Mouse (Mus musculus) cerebellum, postnatal 36 days (tissue): ENCODE measurements at regions not wholly inside any gene's neighbourhood (a gene's known extent, or its start where the extent isn't known, plus 50 kb on each side); places are given as distances from the start of the nearest gene placed in this dataset.

Experiments used
- DNase-seq, 2 experiments: peaks; one replicate each; pipeline ENCODE4 v3.0.0; 2021 to 2022; ENCODE audit warnings: mixed read lengths in 2 of 2

DNA sequence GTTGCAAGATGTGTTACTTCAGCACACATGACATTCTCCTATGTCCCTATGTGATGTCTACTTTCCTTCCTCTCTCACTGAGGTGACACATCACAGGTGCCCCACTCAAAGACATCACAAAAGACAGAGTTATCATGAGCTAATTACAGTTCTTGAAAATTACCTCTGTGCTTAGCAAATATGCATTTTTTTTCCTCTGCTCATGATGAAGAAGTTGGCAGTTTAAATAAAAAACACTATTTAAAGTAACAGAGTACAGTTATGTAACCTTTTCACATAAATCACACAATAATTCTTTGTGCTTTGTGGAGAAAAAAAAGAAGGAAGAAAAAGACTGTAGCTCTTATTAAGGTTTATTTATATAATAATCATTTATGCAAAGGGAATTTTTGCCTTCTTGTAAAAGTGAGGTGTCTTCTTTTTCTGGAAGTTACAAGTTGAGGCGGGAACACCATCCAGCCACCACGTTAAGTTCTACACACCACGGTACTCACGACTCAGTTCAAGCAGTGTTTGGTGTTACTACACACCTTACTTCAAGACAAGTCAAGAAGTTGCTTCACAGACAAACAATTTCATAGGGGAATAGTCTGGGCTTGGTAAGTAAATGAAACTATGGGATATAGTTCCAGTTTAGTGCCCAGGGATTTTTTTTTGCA, 193.0 kb upstream of the Cited2 start:
- DNase-seq: no peak

DNA sequence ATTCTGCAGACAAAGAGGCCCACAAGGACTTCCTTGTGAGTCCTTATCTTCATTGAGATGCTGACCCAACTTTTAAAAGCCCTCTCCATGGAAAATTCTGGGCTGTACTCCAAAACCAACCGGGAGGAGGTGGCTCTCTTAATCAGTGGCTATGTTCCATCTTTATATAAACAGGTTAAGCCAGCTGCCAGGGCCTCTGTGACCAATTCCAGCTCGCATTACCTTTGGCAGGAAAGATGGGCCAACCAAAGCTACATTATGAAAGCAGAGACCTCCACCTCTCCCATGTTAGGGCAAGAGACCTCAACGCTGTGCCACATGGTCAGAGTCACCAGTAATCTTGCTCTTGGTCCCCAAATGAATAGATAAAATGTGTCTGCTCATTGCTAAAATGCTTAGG, 192.0 kb upstream of the Cited2 start:
- DNase-seq: no peak

DNA sequence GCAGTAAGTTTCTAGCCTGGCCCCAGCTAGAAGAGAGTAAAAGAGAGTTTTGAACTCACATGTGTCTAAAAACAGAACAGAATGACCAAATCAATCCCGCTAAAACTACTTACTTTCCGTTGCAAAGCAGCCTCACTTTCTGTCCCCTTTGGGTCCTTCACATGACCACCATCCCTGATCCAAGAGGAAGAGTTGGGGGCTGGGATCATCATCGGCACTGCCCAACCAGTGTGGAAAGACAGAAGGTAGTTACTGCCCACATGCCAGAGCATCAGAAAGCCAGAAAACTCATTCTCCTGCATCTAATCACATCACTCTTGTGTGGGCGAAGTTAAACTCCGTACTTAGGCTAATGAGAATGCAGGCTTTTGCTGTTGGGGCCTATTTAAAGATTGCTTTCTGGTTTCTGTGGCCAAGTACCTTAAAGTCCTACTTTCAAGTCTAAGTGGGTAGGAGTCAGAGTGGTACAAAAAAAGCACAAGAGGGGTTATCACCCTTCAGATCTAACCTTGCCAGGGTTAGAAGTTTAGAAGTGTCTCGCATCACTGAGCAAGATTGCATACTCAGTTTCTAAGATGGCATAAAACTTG, 184.0 kb upstream of the Cited2 start:
- no peak for DNase-seq

DNA sequence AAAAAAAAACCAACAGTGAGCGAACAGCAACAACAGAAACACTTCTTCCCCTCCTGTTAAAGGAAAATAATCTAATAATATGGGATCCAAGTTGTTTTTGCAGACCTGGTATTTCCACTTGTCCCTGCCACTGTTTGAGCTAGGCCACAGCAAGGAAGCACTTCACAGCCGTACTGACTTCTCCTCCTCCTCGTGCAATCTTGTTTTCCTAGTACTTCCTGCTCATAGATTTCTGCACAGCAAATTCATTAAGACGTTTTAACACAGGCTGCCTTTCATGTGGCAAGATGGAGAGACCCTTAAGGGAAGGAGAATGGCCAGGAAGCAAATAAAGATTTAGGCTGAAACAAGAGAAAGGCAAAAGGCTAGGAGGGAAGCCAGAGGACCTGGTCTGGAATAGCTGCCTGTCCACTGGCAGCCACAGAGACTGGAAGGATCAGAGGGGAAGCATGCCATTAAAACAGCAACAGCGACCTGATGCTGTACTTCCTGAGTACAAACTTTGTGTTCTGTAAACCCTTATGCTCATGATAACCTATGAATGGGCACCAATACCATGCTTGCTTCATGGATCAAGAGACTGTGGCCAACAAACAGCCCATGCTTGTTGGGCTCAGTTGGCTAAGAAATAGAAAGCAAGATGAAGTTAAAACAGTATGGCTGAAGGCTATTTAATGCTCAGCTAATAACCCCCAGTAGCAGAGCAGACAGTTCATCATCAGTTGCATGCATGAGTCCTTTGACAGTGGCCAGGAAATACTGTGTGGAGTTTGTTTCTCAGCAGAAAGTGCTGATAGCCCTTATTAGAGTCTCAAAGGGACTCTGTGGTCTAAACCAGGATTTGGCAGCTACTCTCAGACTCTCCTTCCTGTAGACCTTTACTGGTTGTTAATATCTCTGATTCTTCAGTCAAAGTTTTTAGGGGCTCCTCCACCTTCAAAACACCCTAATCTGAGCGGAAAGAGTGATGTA, 182.3 kb upstream of the Cited2 start:
- DNase-seq: no peak

DNA sequence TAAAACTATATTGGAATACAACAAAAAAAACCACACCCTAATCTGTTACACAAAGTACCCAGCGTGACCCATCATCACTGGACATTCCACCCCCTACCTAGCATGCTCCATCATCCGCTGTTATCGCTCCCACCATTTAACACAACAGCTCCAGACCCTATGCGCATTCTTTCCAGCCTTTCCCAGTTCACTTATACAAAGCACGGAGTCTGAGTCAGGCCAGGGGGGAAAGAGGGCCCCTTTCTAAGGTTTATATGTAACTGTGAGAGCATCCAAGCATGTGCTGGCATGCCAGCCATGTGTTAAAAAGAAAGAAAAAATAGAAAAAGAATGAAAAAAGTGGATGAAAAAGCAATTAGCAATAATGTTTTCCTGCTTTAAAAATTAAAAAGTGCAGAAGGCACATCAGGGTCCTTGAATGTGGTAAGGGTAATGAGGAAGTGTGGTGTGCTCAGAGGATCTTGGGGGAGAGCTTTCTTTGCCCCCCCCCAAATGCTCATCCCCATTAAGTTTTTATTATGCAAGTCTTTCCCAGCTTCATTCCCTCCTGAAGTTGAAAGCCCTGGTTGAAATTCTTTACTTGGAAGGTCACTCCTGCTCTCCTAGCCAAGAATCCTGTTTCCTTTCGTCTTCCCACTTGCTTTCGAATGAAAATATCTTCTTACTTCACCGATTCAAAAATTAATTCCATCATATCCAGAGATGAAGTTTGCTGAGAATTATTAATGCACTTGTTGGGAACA, 180.7 kb upstream of the Cited2 start:
- DNase-seq: no peak

DNA sequence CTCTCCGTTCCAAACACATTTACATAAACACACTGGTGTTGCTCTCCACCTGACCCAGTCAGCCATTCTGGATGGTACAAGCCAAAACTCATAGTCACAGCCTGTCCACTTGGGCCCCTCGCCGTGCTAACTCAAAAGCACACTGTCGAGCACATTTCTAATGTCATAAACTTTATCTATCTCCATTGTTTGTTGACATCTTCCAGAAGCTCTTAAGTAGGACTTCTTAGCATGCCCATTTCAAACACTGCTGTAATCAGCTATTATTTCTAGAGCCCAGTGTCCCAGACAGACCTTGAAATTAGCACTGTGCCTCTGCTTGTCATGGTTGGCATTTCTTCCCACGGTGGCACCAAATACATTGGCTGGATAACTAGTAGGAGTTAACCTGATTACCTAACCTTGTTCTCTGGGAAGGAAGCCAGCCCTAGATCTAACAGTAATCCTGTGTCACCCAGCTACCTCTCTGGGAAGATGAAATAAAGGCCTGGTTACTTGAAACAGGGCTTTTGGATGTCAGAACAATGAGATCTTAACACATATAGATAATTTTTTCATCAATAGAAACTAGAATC, 180.1 kb upstream of the Cited2 start:
- no peak for DNase-seq

DNA sequence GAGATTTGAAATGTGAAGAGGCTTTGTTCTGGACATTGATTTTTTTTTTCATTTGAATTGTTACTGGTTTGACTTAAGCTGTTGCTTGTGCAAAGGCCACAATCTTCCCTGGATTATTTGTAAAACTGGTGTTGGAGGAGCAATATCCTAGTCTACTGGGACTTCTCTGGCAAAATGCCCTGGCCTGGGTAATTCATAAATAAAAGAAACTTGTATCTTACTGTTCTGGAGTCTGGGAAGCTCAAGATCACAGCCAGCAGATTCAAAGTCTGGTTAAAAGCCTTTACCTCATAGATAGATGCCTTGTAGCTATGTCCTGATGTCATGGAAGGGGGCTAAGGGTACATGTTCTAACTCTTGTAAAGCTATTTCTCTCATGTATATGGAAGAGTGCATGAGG, 177.7 kb upstream of the Cited2 start:
- DNase-seq: no peak

DNA sequence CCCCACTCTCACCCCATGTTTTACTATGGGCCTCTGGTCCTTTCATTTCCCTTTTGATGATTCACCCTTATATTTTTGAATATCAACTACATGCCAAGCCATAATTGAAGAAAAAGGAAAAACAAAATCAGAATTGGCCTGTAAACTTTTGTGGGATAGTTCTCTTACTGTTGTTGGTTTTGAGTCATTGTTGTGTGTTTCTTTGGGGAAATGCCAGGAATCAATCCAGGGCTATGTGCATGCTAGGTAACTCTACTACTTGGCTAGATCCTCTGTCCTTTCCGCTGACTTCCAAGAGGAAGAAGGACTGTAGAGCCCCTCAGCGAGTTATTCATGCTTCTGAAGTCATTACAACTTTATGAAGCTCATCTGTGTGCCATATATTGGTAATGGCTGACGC, 175.0 kb upstream of the Cited2 start:
- no peak for DNase-seq

DNA sequence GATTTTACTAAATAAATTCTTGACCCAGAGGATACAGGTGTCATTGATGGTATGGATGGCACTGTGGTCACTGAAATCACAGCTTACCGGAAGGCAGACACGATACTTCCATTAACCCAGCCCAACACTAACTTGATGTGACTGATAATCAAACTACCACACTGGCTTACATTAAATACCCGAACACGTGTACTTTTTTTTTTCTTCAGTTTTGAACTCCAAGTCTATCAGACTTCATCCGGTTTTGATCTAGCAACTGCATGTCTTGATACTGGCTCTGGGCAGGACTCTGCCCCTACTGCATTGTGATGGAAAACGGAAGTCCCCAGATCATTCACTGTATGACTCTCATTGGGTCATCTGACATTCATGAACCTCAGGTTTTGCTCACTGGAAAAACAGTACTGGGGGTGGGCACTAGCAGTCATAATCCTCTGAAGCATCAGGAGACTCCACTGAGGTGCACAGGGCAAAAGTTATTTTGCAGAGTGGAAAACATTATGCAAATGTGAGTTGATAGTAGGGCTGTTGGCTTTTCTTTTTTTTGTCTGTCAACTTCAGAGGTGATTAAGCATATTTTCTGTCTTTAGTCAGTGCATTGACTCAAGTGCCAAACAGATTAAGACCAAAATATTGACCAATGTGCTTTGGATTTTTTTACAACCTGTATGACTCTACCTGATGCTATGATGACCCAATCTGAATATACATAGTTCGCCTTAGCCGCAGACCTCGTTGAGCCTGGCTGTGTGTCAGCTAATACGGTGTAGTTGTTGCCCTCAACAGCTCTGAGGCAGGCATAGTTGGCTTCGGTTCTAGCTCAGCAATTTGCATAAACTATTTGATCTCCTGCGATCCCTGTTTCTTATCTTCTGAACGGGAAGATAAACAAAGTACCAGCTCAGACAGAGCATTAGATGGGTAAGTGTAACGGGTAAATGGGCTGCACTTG, 174.1 kb upstream of the Cited2 start:
- DNase-seq: no peak

DNA sequence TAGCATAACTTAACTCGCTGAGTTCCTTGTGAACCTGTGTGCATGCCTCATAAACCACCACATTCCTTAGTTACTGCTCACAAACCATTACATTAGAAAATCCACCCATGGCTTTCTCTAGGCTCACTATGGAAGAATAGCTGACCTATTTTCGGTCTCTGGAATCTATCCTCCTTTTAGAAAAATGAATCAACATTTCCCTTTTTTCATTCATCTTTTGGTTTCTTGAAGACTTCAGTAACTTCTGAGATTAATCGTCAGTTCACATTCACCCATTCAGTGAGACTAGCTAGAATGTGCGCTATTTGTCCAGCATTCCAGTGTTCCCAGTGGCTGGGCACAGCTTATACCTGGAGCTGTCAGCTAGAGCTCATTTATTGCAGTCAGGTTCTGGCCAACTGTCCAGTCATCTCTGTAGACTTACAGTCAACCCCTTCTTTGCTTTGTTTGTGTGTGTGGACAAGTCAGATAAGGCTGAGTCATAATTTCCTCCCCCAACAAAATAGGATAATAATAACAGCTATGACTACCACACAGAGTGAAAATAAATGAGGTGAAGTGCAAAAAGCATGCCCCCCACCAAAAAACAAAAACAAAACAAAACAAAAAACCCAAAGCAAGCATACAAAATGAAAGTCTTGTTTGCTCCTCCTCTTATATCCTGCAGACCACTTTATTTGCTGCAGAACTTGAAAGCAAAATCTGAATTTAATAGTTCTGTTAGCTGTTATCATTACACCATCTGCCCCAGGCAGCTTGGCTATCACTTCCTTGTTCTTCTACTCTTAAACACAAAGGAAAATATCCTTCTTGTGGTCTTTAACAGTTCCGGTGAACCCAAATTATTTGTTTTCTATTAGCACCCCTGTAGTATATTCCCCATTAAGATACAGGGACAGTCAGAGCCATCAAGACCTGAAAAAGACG, 173.0 kb upstream of the Cited2 start:
- no peak for DNase-seq

DNA sequence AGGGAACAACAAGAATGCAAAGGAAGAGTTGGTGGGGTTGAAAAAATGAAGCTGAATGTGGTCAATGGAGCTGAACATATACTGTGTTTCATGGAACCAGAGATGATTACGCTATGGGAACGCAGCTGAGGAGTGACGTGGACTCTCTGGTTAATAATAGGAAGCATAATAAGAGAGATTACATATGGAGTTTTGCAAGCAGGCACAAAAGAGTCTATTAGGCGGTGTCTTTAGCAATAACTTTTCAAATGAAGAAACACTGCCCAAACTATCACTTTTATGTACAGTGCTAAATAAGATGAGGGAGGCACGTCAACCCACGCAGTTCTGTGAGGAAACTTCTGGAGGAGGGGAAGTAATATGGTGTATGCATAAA, 172.4 kb upstream of the Cited2 start:
- no peak for DNase-seq

DNA sequence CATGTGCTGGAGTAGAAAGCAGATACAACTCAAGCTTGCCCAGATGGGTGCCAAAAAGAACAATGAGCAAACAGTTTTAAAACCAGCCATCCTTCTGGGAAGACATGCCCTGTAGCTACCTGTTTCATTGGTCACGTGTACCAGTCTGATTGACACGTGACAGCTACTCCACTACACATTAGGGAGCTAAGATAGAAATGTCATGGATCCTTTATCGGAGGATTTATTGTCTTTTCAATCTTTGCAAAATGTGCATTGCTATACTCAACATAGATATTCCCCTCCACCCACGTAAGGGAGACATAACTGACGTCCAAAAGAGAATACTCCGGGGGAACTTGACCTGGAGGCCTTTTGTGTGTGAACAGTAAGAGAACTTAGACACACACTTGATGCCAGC, 171.1 kb upstream of the Cited2 start:
- DNase-seq: no peak

DNA sequence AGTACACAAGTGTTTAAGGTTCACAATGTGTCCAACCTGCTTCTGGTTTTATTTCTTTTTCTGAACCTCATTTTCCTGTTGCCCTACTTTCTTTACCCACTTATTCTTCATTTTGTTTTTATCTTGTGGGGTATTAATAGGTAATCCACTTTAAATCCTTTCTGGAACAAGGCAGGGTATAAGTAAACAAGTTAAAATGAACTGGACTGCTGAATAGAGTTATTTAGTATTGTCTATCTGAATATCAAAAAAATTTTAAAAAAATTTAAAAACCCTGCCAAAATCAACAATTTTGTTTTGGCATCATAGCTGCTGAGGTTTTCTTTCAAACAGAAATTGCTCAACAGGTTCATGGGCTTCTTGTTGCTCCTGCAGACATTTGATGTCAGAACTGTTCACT, 170.7 kb upstream of the Cited2 start:
- no peak for DNase-seq

DNA sequence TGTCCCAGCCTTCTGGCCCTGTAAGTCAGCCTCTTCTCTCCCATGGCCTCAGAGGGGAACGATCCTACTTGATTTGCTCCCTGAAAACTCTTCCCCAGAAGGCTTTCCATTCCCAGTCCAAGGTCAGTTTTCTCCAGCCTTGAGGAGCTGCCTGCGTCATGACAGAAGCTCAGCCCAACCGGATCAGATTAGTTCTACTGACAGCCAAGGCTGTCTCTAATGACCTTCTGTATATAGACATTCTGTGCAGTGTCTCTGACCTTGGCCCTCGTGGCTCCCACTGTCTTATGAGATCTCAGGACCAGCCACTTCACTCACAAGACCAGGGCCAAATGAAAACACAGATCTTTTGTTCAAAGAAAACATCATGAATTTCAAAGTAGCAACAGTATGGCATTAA, 166.6 kb upstream of the Cited2 start:
- no peak for DNase-seq

DNA sequence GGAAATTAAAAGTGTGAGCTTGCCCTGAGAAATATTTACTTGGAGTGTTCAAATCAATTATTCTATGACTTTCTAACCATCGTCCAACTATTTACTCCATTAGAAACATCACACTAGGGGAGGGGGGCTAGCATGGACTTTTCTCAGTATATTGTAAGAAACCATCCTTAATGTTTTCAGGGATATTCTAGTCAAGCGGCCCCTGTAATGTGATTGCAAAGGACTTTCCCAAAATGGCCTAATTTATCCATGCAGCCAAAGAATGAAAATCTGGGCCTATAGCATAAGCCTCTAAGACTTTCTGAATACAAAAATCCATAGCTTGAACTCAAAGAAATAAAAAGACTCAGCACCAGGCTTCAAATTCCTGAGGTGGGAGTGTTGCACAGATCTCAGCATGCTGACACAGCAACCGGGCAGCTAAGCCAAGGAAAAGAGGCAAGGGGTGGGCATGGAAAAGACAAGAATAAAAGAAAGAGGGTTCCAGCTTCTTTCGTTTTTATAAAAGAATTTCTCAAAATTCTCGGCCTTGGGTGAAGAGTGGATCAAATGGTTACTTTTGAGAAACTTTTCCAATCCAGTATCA, 163.6 kb upstream of the Cited2 start:
- DNase-seq: no peak

DNA sequence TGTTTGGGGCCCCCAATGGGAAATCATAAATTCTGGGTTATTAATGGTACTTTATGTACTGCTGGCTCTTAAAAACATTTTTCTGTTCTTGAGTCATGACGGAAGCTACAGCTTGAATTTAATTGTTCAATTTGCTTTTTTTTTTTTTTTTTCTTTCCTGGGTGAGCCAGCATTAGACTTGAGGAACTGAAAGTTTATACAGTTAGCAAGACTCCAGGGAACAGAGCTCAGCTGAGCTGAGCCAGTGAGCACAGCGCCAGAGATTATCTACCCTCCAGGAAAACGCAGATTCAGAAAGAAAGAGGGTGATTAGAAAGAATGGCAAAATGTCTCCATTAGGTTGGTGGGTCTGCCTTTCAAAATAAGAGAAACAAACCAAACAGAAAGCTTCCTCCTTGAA, 163.0 kb upstream of the Cited2 start:
- DNase-seq: no peak

DNA sequence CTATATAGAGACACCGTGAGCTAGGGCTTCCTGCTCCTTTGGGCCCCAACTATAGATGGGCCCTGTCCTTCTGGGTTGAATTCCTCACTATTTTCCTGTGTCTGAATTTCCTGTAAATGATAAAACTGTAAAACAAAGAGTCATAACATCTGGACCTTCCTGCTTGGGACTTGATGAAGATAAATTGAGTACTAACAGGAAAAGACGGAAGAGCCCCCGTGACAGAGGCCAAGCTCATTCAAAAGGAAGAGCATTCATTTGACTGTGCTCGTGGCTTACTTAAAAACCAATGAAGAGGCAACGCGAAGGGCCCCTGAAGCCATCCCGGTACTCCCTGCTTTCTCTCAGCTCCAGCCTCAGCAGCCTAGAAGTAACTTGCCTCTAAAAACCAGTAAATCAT, 161.6 kb upstream of the Cited2 start:
- DNase-seq: no peak

DNA sequence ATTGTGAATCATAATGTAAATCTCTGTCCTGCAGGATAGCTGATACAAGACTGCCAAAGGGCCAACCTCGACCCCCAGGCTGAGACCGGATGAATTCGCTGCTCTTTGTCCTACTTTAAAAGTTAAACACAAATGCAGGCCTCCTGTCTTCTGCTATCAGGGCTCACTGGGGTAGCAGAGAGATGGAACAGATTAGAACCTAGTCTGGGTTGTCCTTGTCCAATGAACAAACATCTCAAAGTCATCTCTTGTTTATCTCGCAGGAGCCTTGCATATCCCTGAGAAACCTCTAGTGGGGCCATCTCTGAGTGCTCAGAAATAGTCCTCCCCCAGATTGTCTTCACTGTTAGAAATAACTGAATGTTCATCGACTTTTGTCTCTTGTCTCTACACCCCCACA, 161.0 kb upstream of the Cited2 start:
- no peak for DNase-seq

DNA sequence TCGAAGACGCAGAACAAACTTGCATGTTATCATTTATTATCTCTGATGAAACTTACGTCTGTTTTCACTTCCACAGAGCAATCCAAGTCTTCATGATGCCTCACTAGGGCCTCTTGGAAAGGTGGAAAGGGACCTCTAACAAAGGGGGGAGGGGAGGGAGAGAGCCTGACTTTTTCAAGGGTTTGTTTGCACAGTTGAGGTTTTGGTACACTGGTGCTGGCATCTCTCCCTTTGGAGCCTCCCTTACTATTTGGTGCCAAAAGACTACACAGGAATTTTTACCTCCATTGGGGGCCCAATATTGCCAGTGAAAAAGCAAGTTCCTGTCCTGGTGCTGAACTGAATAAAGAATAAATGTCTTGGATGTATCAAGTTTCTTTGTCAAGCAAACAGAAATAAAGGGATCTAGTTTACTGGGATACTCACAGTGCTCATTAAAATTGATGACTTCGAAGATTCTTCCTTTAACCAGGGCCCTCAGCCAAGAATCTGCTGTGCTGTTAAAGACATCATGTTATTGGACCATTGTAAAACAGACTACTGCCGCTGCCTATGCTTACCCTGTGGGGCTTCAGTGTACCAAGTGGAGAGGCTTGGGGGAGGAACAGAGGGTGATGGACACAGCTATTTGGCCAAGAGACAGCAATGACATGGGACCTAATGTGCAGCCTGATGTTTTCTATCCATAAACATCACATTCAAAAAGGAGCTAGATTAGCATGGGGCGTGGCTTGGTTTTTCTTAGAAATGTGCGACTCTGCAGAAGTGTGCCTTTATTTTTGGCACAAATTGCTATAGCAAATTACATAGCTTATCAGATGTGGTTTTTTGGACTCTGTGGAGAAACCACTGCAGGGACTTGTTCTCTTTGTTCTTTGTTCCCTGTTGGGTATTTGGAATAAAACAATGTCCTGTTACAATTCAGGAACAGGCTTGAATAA, 160.3 kb upstream of the Cited2 start:
- DNase-seq: no peak
